Mouse (Mus musculus) G1E (cell line): ENCODE results near the gene Alg9.

Experiments
- CTCF ChIP-seq: IDR thresholded peaks from 2 replicates; pipeline ENCODE4 v1.5.1; 2012; ENCODE audit warnings: low read depth, low read length, inconsistent platforms, mixed read lengths
- GATA1 ChIP-seq: IDR thresholded peaks from 2 replicates; pipeline ENCODE4 v1.6.1; 2012; ENCODE audit warnings: borderline replicate concordance, low read length, inconsistent platforms, mixed read lengths
- GATA2 ChIP-seq: IDR thresholded peaks from 2 replicates; pipeline ENCODE4 v1.6.1; 2012; ENCODE audit warnings: low read depth, low read length, inconsistent platforms, borderline replicate concordance
- TAL1 ChIP-seq: conservative IDR thresholded peaks from 2 replicates; pipeline ENCODE4 v1.6.1; 2012; ENCODE audit warnings: low read depth, low read length, inconsistent platforms, mixed read lengths

- TF ChIP-seq CTCF: no peak
- TF ChIP-seq GATA2: no peak
- no peak for TF ChIP-seq TAL1
- no peak for TF ChIP-seq GATA1
Measured at GRCm38 (mm10) chr9:50873210-50873609, 98.4 kb downstream of the Alg9 start.
